In the genomic region with DNA sequence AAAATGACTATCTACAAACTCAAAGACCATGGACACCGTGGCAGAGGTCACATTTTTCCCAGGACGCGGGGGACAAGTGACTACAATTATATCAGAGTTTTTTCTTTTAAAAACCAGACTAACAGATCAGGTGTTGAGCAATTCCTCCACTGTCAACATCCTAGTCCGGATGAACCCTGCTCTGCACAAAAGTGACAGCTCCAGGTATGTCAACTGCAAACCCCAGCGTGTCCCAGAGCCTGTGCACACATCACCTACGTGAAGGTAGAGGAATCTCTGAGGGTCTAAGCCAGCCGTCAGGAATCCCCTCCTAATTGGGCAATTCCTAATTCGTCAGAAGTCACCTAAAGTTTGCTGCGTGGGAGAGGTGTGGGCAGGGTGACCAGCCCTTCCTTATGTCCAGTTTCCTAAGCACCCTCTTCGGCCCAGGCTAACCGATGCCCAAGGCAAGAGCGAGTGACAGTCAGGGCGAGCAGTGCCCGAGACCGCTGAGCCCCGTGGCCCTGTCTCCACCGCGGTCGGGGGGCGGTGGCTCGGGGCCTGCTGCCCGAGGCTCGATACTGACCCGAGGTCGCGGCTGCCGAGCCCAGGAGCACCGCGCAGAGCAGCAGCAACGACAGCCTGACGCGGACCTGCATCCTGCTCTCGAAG, we compare ENCODE assay signal across 8 mouse cellular contexts. TPM values are rescaled to one million over a fixed set of nuclear protein-coding genes. Genes with fewer than 3 reads are reported as not detected.
A peak's percentile ranks its signal among the peaks of the same experiment; 100 is the strongest.
DNase-seq lines count a peak whose midpoint lies in the region; ATAC-seq and TF ChIP-seq lines count a peak whose summit lies in the region.

No protein-coding gene starts in this region.

- H3K27me3 ChIP-seq in embryonic facial prominence, embryonic 11.5 days (ENCODE audit: control insufficient read depth, insufficient read depth, low read length) = no peaks in the 10 kb centered on the region
- H3K27me3 ChIP-seq in hindbrain, postnatal 0 days (ENCODE audit: insufficient read depth, low read length) = no peaks in the 10 kb centered on the region

- DNase-seq in lung, adult 2 months = no peak
- DNase-seq in lung, postnatal 14 days = no peak
- DNase-seq in embryonic facial prominence, embryonic 11.5 days (ENCODE audit: low spot score) = no peak
- DNase-seq in hindbrain, postnatal 0 days (ENCODE audit: low spot score) = no peak
- no peak for DNase-seq in cerebellum, postnatal 14 days
- no peak for DNase-seq in adrenal gland, adult (ENCODE audit: inconsistent age in 2 of 2, low spot score in 1 of 2)

- peak; percentile 72 for ATAC-seq in embryonic facial prominence, embryonic 11.5 days (replicated peaks; ENCODE audit: insufficient number of reproducible peaks, low FRiP score, low TSS enrichment, low read depth)
- peak; percentile 67 for ATAC-seq in hindbrain, postnatal 0 days
- peak; percentile 7; the same call in 1 of the 2 replicates for ATAC-seq in megakaryocyte-erythroid progenitor cell, adult 5-6 weeks (replicated peaks; ENCODE audit: low FRiP score, low TSS enrichment, poor library complexity, severe bottlenecking)
- no peak for ATAC-seq in inflammation-experienced regulatory T-cells, adult 6 months

- no peaks in the 10 kb centered on the region for H3K36me3 ChIP-seq in embryonic facial prominence, embryonic 11.5 days (replicated peaks; ENCODE audit: control insufficient read depth, insufficient read depth, low read depth, low read length)
- H3K36me3 ChIP-seq in hindbrain, postnatal 0 days (ENCODE audit: insufficient read depth, low read length) = no peaks in the 10 kb centered on the region

- no peak for TF ChIP-seq CTCF in lung, adult 2 months (IDR thresholded peaks at IDR 0.05; ENCODE audit: insufficient read depth, low read length)
- no peak for TF ChIP-seq CTCF in hindbrain, postnatal 0 days (IDR thresholded peaks at IDR 0.05; ENCODE audit: low read depth)

- peak overlapping the region; percentile 86 for H3K4me2 ChIP-seq in embryonic facial prominence, embryonic 11.5 days (ENCODE audit: low read depth, low read length)
- peak overlapping the region; percentile 91 for H3K4me2 ChIP-seq in hindbrain, postnatal 0 days (ENCODE audit: low read depth, low read length)

- H3K9me3 ChIP-seq in embryonic facial prominence, embryonic 11.5 days (replicated peaks; ENCODE audit: control insufficient read depth, low read length) = no peaks in the 10 kb centered on the region
- no peaks in the 10 kb centered on the region for H3K9me3 ChIP-seq in hindbrain, postnatal 0 days (ENCODE audit: low read length)

- peak overlapping the region; percentile 80 for H3K9ac ChIP-seq in embryonic facial prominence, embryonic 11.5 days (replicated peaks; ENCODE audit: low read length)
- peak overlapping the region; percentile 87 for H3K9ac ChIP-seq in hindbrain, postnatal 0 days (replicated peaks; ENCODE audit: low read length)

- no peak overlapping the region for H3K27ac ChIP-seq in embryonic facial prominence, embryonic 11.5 days (replicated peaks; ENCODE audit: low read depth, low read length)
- peak overlapping the region; percentile 85 for H3K27ac ChIP-seq in hindbrain, postnatal 0 days

- TF ChIP-seq POLR2A in lung, adult 2 months (IDR thresholded peaks at IDR 0.05; ENCODE audit: borderline replicate concordance, extremely low read depth, low read depth, low read length) = no peak

- H3K4me1 ChIP-seq in lung, adult 2 months (ENCODE audit: control insufficient read depth, insufficient read depth, low read length) = no peaks in the 10 kb centered on the region; the same call in 1 of the 2 replicates
- no peaks in the 10 kb centered on the region for H3K4me1 ChIP-seq in embryonic facial prominence, embryonic 11.5 days (ENCODE audit: control insufficient read depth, insufficient read depth, low read length)
- 0 out of 2 replicates have a peak, but pooled peaks cover 4% of the 10 kb centered on the region for H3K4me1 ChIP-seq in hindbrain, postnatal 0 days (ENCODE audit: insufficient read depth, low read length)

- H3K4me3 ChIP-seq in lung, adult 2 months (replicated peaks; ENCODE audit: extremely low read depth, low read depth, low read length) = peak overlapping the region; percentile 93
- peak overlapping the region; percentile 86 for H3K4me3 ChIP-seq in embryonic facial prominence, embryonic 11.5 days (ENCODE audit: low read depth, low read length)
- H3K4me3 ChIP-seq in hindbrain, postnatal 0 days (ENCODE audit: low read length) = peak overlapping the region; percentile 89

- WGBS in lung, adult 2 months = 2% methylated on average over 33 of the region's 33 CpGs
- 3% methylated on average over 33 of the region's 33 CpGs for WGBS in embryonic facial prominence, embryonic 11.5 days
- WGBS in hindbrain, postnatal 0 days = 6% methylated on average over 16 of the region's 33 CpGs

RNA-seq across cellular contexts. Expression of gene Sel1l, which starts 0.4 kb away (rescaled TPM):
- polyA plus RNA-seq in lung, adult 2 months (2012; rRNA removed) = 61.9 and 79.7 TPM in 2 replicates
- 68.8 and 69.8 TPM in 2 replicates for polyA plus RNA-seq in embryonic facial prominence, embryonic 11.5 days (2014; fragmentation: Nextera tagmentation; extraction: Ambion mirVana)
- 53.6 and 58.6 TPM in 2 replicates for total RNA-seq in hindbrain, postnatal 0 days (2014; rRNA removed)
- 87.4 and 88.7 TPM in 2 replicates for polyA plus RNA-seq in hindbrain, postnatal 0 days (2015; fragmentation: Nextera tagmentation; extraction: Ambion mirVana)
- 37.3 and 51.4 TPM in 2 replicates for total RNA-seq in megakaryocyte-erythroid progenitor cell, adult 5-6 weeks (2014; fragmentation: Nextera tagmentation)
- total RNA-seq in megakaryocyte-erythroid progenitor cell, adult 5-6 weeks (2017) = 32.3 and 44.1 TPM in 2 replicates
- 10 to 100 TPM; 53.0 to 60.6 (median 54.4) TPM for polyA plus RNA-seq in inflammation-experienced regulatory T-cells, adult 6 months (2017; shearing (Covaris generic))
